Mouse (Mus musculus) kidney, embryonic 16.5 days (tissue): ENCODE data around the gene Cdk19. TPM values are rescaled to one million over a fixed set of nuclear protein-coding genes. Genes with fewer than 3 reads are reported as not detected.

ENCODE experiments used
- ATAC-seq: fragments of 200-750 bp; cut with Nextera tagmentation; 2 replicates; pipeline ENCODE4 v1.8.0; 2017; ENCODE audit warnings: moderate TSS enrichment; ENCODE audit not compliant: low FRiP score, low TSS enrichment
- H3K27ac ChIP-seq: fragments of 300-500 bp; sonication (generic); 2 replicates; pipeline ENCODE4 v1.5.1; 2014; ENCODE audit warnings: low read length
- H3K27me3 ChIP-seq: fragments of 300-500 bp; sonication (generic); 2 replicates; pipeline ENCODE4 v1.6.1; 2014; ENCODE audit warnings: low read length, control low read depth, mixed read lengths; ENCODE audit not compliant: insufficient read depth
- H3K36me3 ChIP-seq: fragments of 300-500 bp; sonication (generic); 2 replicates; pipeline ENCODE4 v1.6.1; 2014; ENCODE audit warnings: low read length, control low read depth, mixed read lengths; ENCODE audit not compliant: insufficient read depth
- H3K4me1 ChIP-seq: fragments of 300-500 bp; sonication (generic); 2 replicates; pipeline ENCODE4 v1.6.1; 2014; ENCODE audit warnings: low read length, control low read depth, mixed read lengths; ENCODE audit not compliant: insufficient read depth
- H3K4me2 ChIP-seq: fragments of 300-500 bp; sonication (generic); replicated peaks from 2 replicates; pipeline ENCODE4 v1.6.1; 2014; ENCODE audit warnings: low read depth, low read length
- H3K4me3 ChIP-seq: fragments of 300-500 bp; sonication (generic); 2 replicates; pipeline ENCODE4 v1.5.1; 2014; ENCODE audit warnings: mild to moderate bottlenecking, low read length
- H3K9ac ChIP-seq: fragments of 300-500 bp; sonication (generic); replicated peaks from 2 replicates; pipeline ENCODE4 v1.6.1; 2014; ENCODE audit warnings: low read length
- H3K9me3 ChIP-seq: fragments of 300-500 bp; sonication (generic); 2 replicates; pipeline ENCODE4 v1.6.1; 2016; ENCODE audit warnings: low read length, control low read depth
- WGBS: fragments of 180-500 bp; shearing (Covaris S2); extraction: QIAGEN DNeasy Blood & Tissue Kit; methylation state at CpG from one replicate; pipeline ENCODE4 v1.1.7; 2014; 5-methylcytosine and 5-hydroxymethylcytosine counted together
- polyA plus RNA-seq: library from polyadenylated mRNA; unstranded; fragments of >200 nt; fragmentation: Nextera tagmentation; extraction: Ambion mirVana; gene quantifications from 2 replicates; pipeline ENCODE4 v1.2.1, GENCODE M21; 2015

The Cdk19 gene
- polyA plus RNA-seq, 1 experiment from 2014 or later: 9.5 TPM

- 0 out of 2 replicates have a peak, but pooled peaks have one; percentile 19 for ATAC-seq
- WGBS: 65% methylated on average over 8 of the region's 8 CpGs
Observed at GRCm38 (mm10) chr10:40479621-40480193, 140.3 kb downstream of the Cdk19 start.

GRCm38 (mm10) chr10:40481534-40481933 is 142.2 kb downstream of the Cdk19 start:
- H3K36me3 ChIP-seq: peaks cover 6% of the 10 kb centered on the region; the same call in 1 of the 2 replicates
- WGBS: 85% methylated on average over 3 of the region's 3 CpGs
- no peak overlapping the region for H3K9ac ChIP-seq
- peaks cover 5% of the 10 kb centered on the region; the same call in 1 of the 2 replicates for H3K4me1 ChIP-seq
- H3K27ac ChIP-seq: no peak overlapping the region
- ATAC-seq: no peak
- H3K4me3 ChIP-seq: no peak overlapping the region
- no peak overlapping the region for H3K4me2 ChIP-seq
- no peaks in the 10 kb centered on the region for H3K27me3 ChIP-seq
- no peaks in the 10 kb centered on the region for H3K9me3 ChIP-seq

More at GRCm38 (mm10) chr10:40479621-40480193, 140.3 kb downstream of the Cdk19 start:
- no peak overlapping the region for H3K4me3 ChIP-seq
- H3K4me2 ChIP-seq: no peak overlapping the region
- H3K27me3 ChIP-seq: no peaks in the 10 kb centered on the region
- H3K4me1 ChIP-seq: peaks cover 5% of the 10 kb centered on the region; the same call in 1 of the 2 replicates
- no peaks in the 10 kb centered on the region for H3K9me3 ChIP-seq
- H3K36me3 ChIP-seq: peaks cover 6% of the 10 kb centered on the region; the same call in 1 of the 2 replicates
- H3K9ac ChIP-seq: no peak overlapping the region
- H3K27ac ChIP-seq: no peak overlapping the region

- H3K4me1 ChIP-seq: peaks cover under 1% of the 10 kb centered on the region; the same call in 1 of the 2 replicates
- peaks cover 6% of the 10 kb centered on the region; the same call in 1 of the 2 replicates for H3K36me3 ChIP-seq
- no peak overlapping the region for H3K4me3 ChIP-seq
- H3K9me3 ChIP-seq: no peaks in the 10 kb centered on the region
- H3K27me3 ChIP-seq: no peaks in the 10 kb centered on the region
- WGBS: 84% methylated on average over 6 of the region's 6 CpGs
- H3K27ac ChIP-seq: no peak overlapping the region
- H3K9ac ChIP-seq: no peak overlapping the region
- no peak overlapping the region for H3K4me2 ChIP-seq
- no peak for ATAC-seq
Observed at GRCm38 (mm10) chr10:40482285-40482684, 142.9 kb downstream of the Cdk19 start.

- no peak overlapping the region for H3K4me2 ChIP-seq
- H3K4me1 ChIP-seq: no peaks in the 10 kb centered on the region
- no peak overlapping the region for H3K27ac ChIP-seq
- H3K4me3 ChIP-seq: no peak overlapping the region
- H3K9me3 ChIP-seq: 0 out of 2 replicates have a peak, but pooled peaks cover 2% of the 10 kb centered on the region
- H3K9ac ChIP-seq: no peak overlapping the region
- no peak for ATAC-seq
- no peaks in the 10 kb centered on the region for H3K36me3 ChIP-seq
- H3K27me3 ChIP-seq: no peaks in the 10 kb centered on the region
- WGBS: 89% methylated on average over 6 of the region's 6 CpGs
Observed at GRCm38 (mm10) chr10:40489086-40489796, 149.9 kb downstream of the Cdk19 start.

GRCm38 (mm10) chr10:40491131-40491530 is 151.8 kb downstream of the Cdk19 start:
- Histone ChIP-seq H3K36me3 (no peaks in the 10 kb centered on the region), H3K4me3 (no peak overlapping the region), H3K27ac (no peak overlapping the region), H3K27me3 (no peaks in the 10 kb centered on the region), H3K9me3 (0 out of 2 replicates have a peak, but pooled peaks cover 2% of the 10 kb centered on the region), H3K9ac (no peak overlapping the region), H3K4me2 (no peak overlapping the region), H3K4me1 (no peaks in the 10 kb centered on the region)
- no peak for ATAC-seq
- WGBS: 92% methylated on average over 7 of the region's 7 CpGs

- no peak for ATAC-seq
- Histone ChIP-seq H3K27me3 (no peaks in the 10 kb centered on the region), H3K36me3 (no peaks in the 10 kb centered on the region), H3K27ac (no peak overlapping the region), H3K9ac (no peak overlapping the region), H3K9me3 (0 out of 2 replicates have a peak, but pooled peaks cover 2% of the 10 kb centered on the region), H3K4me1 (no peaks in the 10 kb centered on the region), H3K4me2 (no peak overlapping the region), H3K4me3 (no peak overlapping the region)
- WGBS: 87% methylated on average over 10 of the region's 10 CpGs
Observed at GRCm38 (mm10) chr10:40491748-40492147, 152.4 kb downstream of the Cdk19 start.

GRCm38 (mm10) chr10:40494181-40495162 is 155.1 kb downstream of the Cdk19 start:
- H3K9ac ChIP-seq: no peak overlapping the region
- H3K4me3 ChIP-seq: no peak overlapping the region
- H3K9me3 ChIP-seq: 0 out of 2 replicates have a peak, but pooled peaks cover 6% of the 10 kb centered on the region
- H3K27ac ChIP-seq: peak overlapping the region; percentile 67; the same call in 1 of the 2 replicates
- WGBS: 70% methylated on average over 9 of the region's 9 CpGs
- no peaks in the 10 kb centered on the region for H3K27me3 ChIP-seq
- H3K36me3 ChIP-seq: no peaks in the 10 kb centered on the region
- ATAC-seq: peak; percentile 58
- no peak overlapping the region for H3K4me2 ChIP-seq
- 0 out of 2 replicates have a peak, but pooled peaks cover 2% of the 10 kb centered on the region for H3K4me1 ChIP-seq

GRCm38 (mm10) chr10:40497301-40498041 is 158.1 kb downstream of the Cdk19 start:
- Histone ChIP-seq H3K9ac (no peak overlapping the region), H3K36me3 (no peaks in the 10 kb centered on the region), H3K9me3 (0 out of 2 replicates have a peak, but pooled peaks cover 3% of the 10 kb centered on the region), H3K4me1 (peaks cover 11% of the 10 kb centered on the region; the same call in 1 of the 2 replicates), H3K27me3 (no peaks in the 10 kb centered on the region), H3K27ac (no peak overlapping the region), H3K4me3 (no peak overlapping the region), H3K4me2 (no peak overlapping the region)
- 59% methylated on average over 9 of the region's 9 CpGs for WGBS
- ATAC-seq: no peak

- H3K36me3 ChIP-seq: no peaks in the 10 kb centered on the region
- H3K27ac ChIP-seq: no peak overlapping the region
- no peak overlapping the region for H3K4me2 ChIP-seq
- no peaks in the 10 kb centered on the region for H3K27me3 ChIP-seq
- 89% methylated on average over 4 of the region's 4 CpGs for WGBS
- H3K4me3 ChIP-seq: no peak overlapping the region
- H3K4me1 ChIP-seq: peaks cover 11% of the 10 kb centered on the region; the same call in 1 of the 2 replicates
- H3K9ac ChIP-seq: no peak overlapping the region
- ATAC-seq: no peak
- H3K9me3 ChIP-seq: 0 out of 2 replicates have a peak, but pooled peaks cover 3% of the 10 kb centered on the region
Observed at GRCm38 (mm10) chr10:40498426-40498825, 159.1 kb downstream of the Cdk19 start.
